In the genomic region with DNA sequence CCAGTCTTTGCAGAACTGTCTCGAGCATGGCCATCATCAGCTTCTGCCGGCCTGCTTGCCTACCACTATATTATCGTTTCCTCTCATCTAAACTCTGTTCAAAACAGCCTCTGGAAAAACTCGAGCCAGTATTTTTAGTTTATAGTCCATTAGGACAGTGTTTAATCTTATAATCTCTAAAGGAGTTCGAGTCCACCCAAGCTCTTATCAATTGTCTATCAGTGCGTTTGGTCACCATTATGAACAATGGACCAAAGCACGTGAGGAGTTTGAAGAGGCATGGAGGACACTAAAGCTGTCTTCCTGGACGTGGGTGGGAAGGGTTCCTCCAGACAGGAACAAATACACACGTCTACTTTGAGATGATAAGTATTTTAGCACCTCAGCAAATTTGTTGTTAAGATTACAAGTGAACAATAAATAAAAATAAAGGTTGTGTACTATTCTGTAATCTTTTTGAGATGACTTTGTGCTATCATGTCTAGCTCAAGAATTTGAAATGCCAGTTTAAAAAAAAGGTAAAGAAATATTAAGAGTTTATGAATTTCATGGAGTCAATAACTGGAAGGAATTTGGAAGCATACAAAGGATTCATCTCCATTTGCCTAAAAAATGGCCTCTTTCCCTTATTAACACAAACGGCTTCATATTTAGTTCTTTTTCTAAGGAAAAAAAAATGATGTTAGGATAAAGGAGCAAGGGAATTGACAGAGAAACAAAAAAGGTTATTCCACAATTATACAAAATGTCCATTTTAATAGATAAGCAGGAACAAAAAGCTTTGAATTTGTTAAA, we compare ENCODE assay signal across 8 mouse cellular contexts. TPM values are rescaled to one million over a fixed set of nuclear protein-coding genes. Genes with fewer than 3 reads are reported as not detected.
DNase-seq lines count a peak whose midpoint lies in the region; ATAC-seq and TF ChIP-seq lines count a peak whose summit lies in the region.

No protein-coding gene starts in this region.

- ATAC-seq in embryonic facial prominence, embryonic 14.5 days (ENCODE audit: low read depth), result no peak
- no peak for ATAC-seq in limb, embryonic 11.5 days (ENCODE audit: insufficient number of reproducible peaks, low FRiP score, low TSS enrichment, low read depth)

- no peak for TF ChIP-seq POLR2A in liver, adult 2 months (IDR thresholded peaks at IDR 0.05; ENCODE audit: extremely low read depth, insufficient read depth, low read length)
- no peak for TF ChIP-seq POLR2A in olfactory bulb, adult 2 months (IDR thresholded peaks at IDR 0.05; ENCODE audit: insufficient read depth, low read depth, low read length)

- WGBS in liver, adult 2 months, result 2% methylated on average over 10 of the region's 10 CpGs
- WGBS in embryonic facial prominence, embryonic 14.5 days, result 32% methylated on average over 10 of the region's 10 CpGs
- 61% methylated on average over 10 of the region's 10 CpGs for WGBS in limb, embryonic 11.5 days
- WGBS in olfactory bulb, adult 2 months, result 1% methylated on average over 10 of the region's 10 CpGs

- H3K36me3 ChIP-seq in liver, adult 2 months (ENCODE audit: control insufficient read depth, insufficient read depth, low read length), result no peaks in the 10 kb centered on the region
- H3K36me3 ChIP-seq in embryonic facial prominence, embryonic 14.5 days (ENCODE audit: control insufficient read depth, insufficient read depth, low read length), result 0 out of 2 replicates have a peak, but pooled peaks cover 11% of the 10 kb centered on the region
- no peaks in the 10 kb centered on the region for H3K36me3 ChIP-seq in limb, embryonic 11.5 days (ENCODE audit: control insufficient read depth, insufficient read depth, low read length)

- 0 out of 2 replicates have a peak overlapping the region, but pooled peaks have one; percentile 13 for H3K27ac ChIP-seq in liver, adult 2 months (replicated peaks; ENCODE audit: insufficient read depth, low read depth, low read length)
- no peak overlapping the region; the same call in 1 of the 2 replicates for H3K27ac ChIP-seq in embryonic facial prominence, embryonic 14.5 days (replicated peaks; ENCODE audit: low read depth, low read length)
- H3K27ac ChIP-seq in limb, embryonic 11.5 days (replicated peaks; ENCODE audit: low read depth, low read length), result no peak overlapping the region
- no peak overlapping the region for H3K27ac ChIP-seq in olfactory bulb, adult 2 months (ENCODE audit: insufficient read depth, low read depth, low read length)

- H3K4me2 ChIP-seq in embryonic facial prominence, embryonic 14.5 days (ENCODE audit: low read depth, low read length), result peak overlapping the region; percentile 92
- peak overlapping the region; percentile 76 for H3K4me2 ChIP-seq in limb, embryonic 11.5 days (ENCODE audit: low read depth, severe bottlenecking)

- peaks cover 22% of the 10 kb centered on the region for H3K79me2 ChIP-seq in liver, adult 2 months (ENCODE audit: control insufficient read depth, insufficient read depth, low read length)

- no peaks in the 10 kb centered on the region for H3K27me3 ChIP-seq in liver, adult 2 months (ENCODE audit: control insufficient read depth, insufficient read depth, low read length)
- H3K27me3 ChIP-seq in embryonic facial prominence, embryonic 14.5 days (replicated peaks; ENCODE audit: control insufficient read depth, insufficient read depth, low read length), result no peaks in the 10 kb centered on the region
- no peaks in the 10 kb centered on the region for H3K27me3 ChIP-seq in limb, embryonic 11.5 days (ENCODE audit: control insufficient read depth, insufficient read depth, low read length)

- no peak overlapping the region for H3K9ac ChIP-seq in liver, adult 2 months (ENCODE audit: low read depth, low read length)
- peak overlapping the region; percentile 100; the same call in 1 of the 2 replicates for H3K9ac ChIP-seq in embryonic facial prominence, embryonic 14.5 days (ENCODE audit: low read depth, low read length)
- no peak overlapping the region for H3K9ac ChIP-seq in limb, embryonic 11.5 days (ENCODE audit: low read length)

- peaks cover 6% of the 10 kb centered on the region; the same call in 1 of the 2 replicates for H3K4me1 ChIP-seq in liver, adult 2 months (ENCODE audit: control insufficient read depth, insufficient read depth, low read length)
- peaks cover 22% of the 10 kb centered on the region for H3K4me1 ChIP-seq in embryonic facial prominence, embryonic 14.5 days (ENCODE audit: control insufficient read depth, insufficient read depth, low read length)
- peaks cover 3% of the 10 kb centered on the region; the same call in 1 of the 2 replicates for H3K4me1 ChIP-seq in limb, embryonic 11.5 days (ENCODE audit: control insufficient read depth, insufficient read depth, low read length)
- H3K4me1 ChIP-seq in olfactory bulb, adult 2 months (ENCODE audit: control insufficient read depth, insufficient read depth, low read length), result peaks cover 3% of the 10 kb centered on the region

- H3K9me3 ChIP-seq in embryonic facial prominence, embryonic 14.5 days (ENCODE audit: control insufficient read depth, low read length), result no peaks in the 10 kb centered on the region
- H3K9me3 ChIP-seq in limb, embryonic 11.5 days (ENCODE audit: control insufficient read depth, low read length), result no peaks in the 10 kb centered on the region

- no peak for DNase-seq in liver, adult 2 months (ENCODE audit: extremely low read depth, low read depth, low spot score)
- DNase-seq in liver, result no peak
- DNase-seq in embryonic facial prominence, embryonic 14.5 days (ENCODE audit: low spot score), result no peak
- DNase-seq in limb, embryonic 11.5 days (ENCODE audit: low spot score), result no peak
- DNase-seq in layer of hippocampus, adult 11-12 months (ENCODE audit: low spot score), result no peak
- no peak for DNase-seq in cerebellum, adult 18-20 months
- no peak for DNase-seq in thymus, postnatal 25 days

- no peak for TF ChIP-seq CTCF in liver, adult 2 months (IDR thresholded peaks at IDR 0.05; ENCODE audit: low read depth, low read length)
- TF ChIP-seq CTCF in olfactory bulb, adult 2 months (IDR thresholded peaks at IDR 0.05; ENCODE audit: insufficient read depth, low read depth, low read length), result no peak

- H3K4me3 ChIP-seq in liver, adult 2 months (ENCODE audit: insufficient read depth, low read depth, low read length), result peak overlapping the region; percentile 82; the same call in 1 of the 2 replicates
- H3K4me3 ChIP-seq in embryonic facial prominence, embryonic 14.5 days (ENCODE audit: low read depth, low read length), result peak overlapping the region; percentile 98
- H3K4me3 ChIP-seq in limb, embryonic 11.5 days (ENCODE audit: low read depth, low read length), result no peak overlapping the region; the same call in 1 of the 2 replicates
- H3K4me3 ChIP-seq in olfactory bulb, adult 2 months (ENCODE audit: insufficient read depth, low read depth, low read length), result peak overlapping the region; percentile 20; the same call in 1 of the 2 replicates

RNA-seq across cellular contexts. Expression of a gene that starts 3.0 kb away (rescaled TPM):
- 19.1 and 23.2 TPM in 2 replicates for total RNA-seq in liver, adult 2 months (2014; rRNA removed)
- polyA plus RNA-seq in liver, adult 2 months (2012; rRNA removed), result 5.5 and 8.1 TPM in 2 replicates
- polyA plus RNA-seq in embryonic facial prominence, embryonic 14.5 days (2014; fragmentation: Nextera tagmentation; extraction: Ambion mirVana), result 66.0 and 85.2 TPM in 2 replicates
- polyA plus RNA-seq in limb, embryonic 11.5 days (2014; fragmentation: Nextera tagmentation; extraction: Ambion mirVana), result 87.4 and 90.6 TPM in 2 replicates
- polyA plus RNA-seq in olfactory bulb, adult 2 months (2012; ENCODE audit: insufficient read depth, insufficient read length, low replicate concordance, missing spikeins), result 94.8 and 315 TPM in 2 replicates
